Mouse (Mus musculus): ENCODE results near the gene Ctnnal1. TPM values are rescaled to one million over a fixed set of nuclear protein-coding genes. Genes with fewer than 3 reads are reported as not detected.

Gene Ctnnal1
- polyA plus RNA-seq, 1 experiment from 2014 or later = 38.1 TPM

DNA sequence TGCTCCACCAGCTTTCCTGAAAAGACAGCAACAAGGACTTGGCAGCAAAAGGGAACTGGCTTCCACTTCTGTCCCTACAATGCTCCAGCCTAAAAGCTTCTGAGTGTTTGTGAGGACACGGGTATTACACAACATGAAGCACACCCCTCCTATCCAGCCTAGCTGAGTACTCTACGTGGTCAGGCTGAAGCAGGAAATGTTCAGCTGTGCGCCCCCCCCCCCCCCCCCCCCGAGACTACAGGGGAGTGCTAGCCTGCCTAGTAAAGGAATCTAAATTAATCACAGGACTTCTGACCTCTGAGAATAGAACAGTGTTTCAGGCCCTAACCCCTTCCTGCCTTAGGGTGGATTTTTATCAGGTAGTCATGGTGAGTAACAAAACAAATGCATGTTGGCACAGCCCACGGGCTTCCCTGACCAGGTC lies 97.1 kb downstream of the Ctnnal1 start:
- DNase-seq (ENCODE audit: low spot score) = no peak
- no peak overlapping the region for H3K27ac ChIP-seq
- H3K4me3 ChIP-seq (replicated peaks; ENCODE audit: low read depth, low read length) = no peak overlapping the region
- H3K4me2 ChIP-seq (ENCODE audit: low read length) = no peak overlapping the region
- no peak overlapping the region for H3K9ac ChIP-seq (ENCODE audit: low read depth, low read length)
- H3K27me3 ChIP-seq (ENCODE audit: insufficient read depth, low read length) = no peaks in the 10 kb centered on the region
- H3K9me3 ChIP-seq (replicated peaks; ENCODE audit: low read length) = no peaks in the 10 kb centered on the region
- H3K36me3 ChIP-seq (ENCODE audit: insufficient read depth, low read length) = peaks cover 67% of the 10 kb centered on the region
- ATAC-seq (replicated peaks; ENCODE audit: low FRiP score, low read depth) = no peak
- TF ChIP-seq CTCF (IDR thresholded peaks at IDR 0.05; ENCODE audit: low read depth) = no peak
- H3K4me1 ChIP-seq (replicated peaks; ENCODE audit: insufficient read depth, low read length) = no peaks in the 10 kb centered on the region
- 79% methylated on average over 5 of the region's 5 CpGs for WGBS

MicroRNA genes within 50 kb of the gene (microRNA counts, 519-probe panel; counts per million panel counts)
- microRNA mmu-miR-32 = 4,670 counts per million, percentile 79 among the panel's probes with 10 or more counts

Small RNA genes lying within 50 kb of the gene (microRNA-seq; reads per million reads assigned to microRNA genes)
- 249 reads per million, percentile 60 among the genes with 10 or more reads in this experiment for gene Mir32

Other genes starting within 250 kb of the Ctnnal1 start
- not detected in 2 replicates for gene Gm26657, start 125.1 kb downstream of the Ctnnal1 start, polyA plus RNA-seq (2015; fragmentation: Nextera tagmentation; extraction: Ambion mirVana)
- gene Actl7b, start 123.7 kb downstream of the Ctnnal1 start, polyA plus RNA-seq (2015; fragmentation: Nextera tagmentation; extraction: Ambion mirVana) = not detected in 2 replicates
- not detected in 2 replicates for gene Actl7a, start 121.8 kb downstream of the Ctnnal1 start, polyA plus RNA-seq (2015; fragmentation: Nextera tagmentation; extraction: Ambion mirVana)
- gene Elp1, start 62.9 kb downstream of the Ctnnal1 start, polyA plus RNA-seq (2015; fragmentation: Nextera tagmentation; extraction: Ambion mirVana) = 24.9 and 25.8 TPM in 2 replicates
- gene Fam206a, start 62.8 kb downstream of the Ctnnal1 start, polyA plus RNA-seq (2015; fragmentation: Nextera tagmentation; extraction: Ambion mirVana) = 11.5 and 12.4 TPM in 2 replicates
- gene Tmem245, start 82.2 kb upstream of the Ctnnal1 start, polyA plus RNA-seq (2015; fragmentation: Nextera tagmentation; extraction: Ambion mirVana) = 5.6 and 6.4 TPM in 2 replicates
- 0.12 and 0.14 TPM in 2 replicates for gene Frrs1l, start 125.2 kb upstream of the Ctnnal1 start, polyA plus RNA-seq (2015; fragmentation: Nextera tagmentation; extraction: Ambion mirVana)

Data from kidney, postnatal 0 days (tissue).